Mouse (Mus musculus) left cerebral cortex, postnatal 14 days (tissue): Measurements from ENCODE around the gene Cmtm1. TPM values are rescaled to one million over a fixed set of nuclear protein-coding genes. Genes with fewer than 3 reads are reported as not detected.
"Not testable (repeated sequence)": the region's sequence is repeated elsewhere in the genome, so short reads cannot be mapped to it uniquely, and the experiment has no call there.

ENCODE experiments used
- DNase-seq, 2 experiments: peaks; one replicate each; pipeline ENCODE4 v3.0.0; 2021 to 2022; ENCODE audit warnings: low spot score in 2 of 2, mixed read lengths in 1 of 2
- intact Hi-C: fragments of 180-260 bp; cut with DNase I; formaldehyde crosslinking; loops from one replicate; pipeline ENCODE4 v1.15.1; 2025
- long read RNA-seq, 2 experiments: library from polyadenylated mRNA; stranded (forward); transcript quantifications; one replicate each; pipeline ENCODE4 v2.0.0; 2021
- total RNA-seq, 2 experiments: library from RNA; stranded (reverse); gene quantifications; 2 replicates each; pipeline ENCODE4 v1.2.3; 2021

Cmtm1 gene
- total RNA-seq = not detected
- long read RNA-seq, experiment 1 = 0 reads
- long read RNA-seq, experiment 2 = 0 reads

DNA sequence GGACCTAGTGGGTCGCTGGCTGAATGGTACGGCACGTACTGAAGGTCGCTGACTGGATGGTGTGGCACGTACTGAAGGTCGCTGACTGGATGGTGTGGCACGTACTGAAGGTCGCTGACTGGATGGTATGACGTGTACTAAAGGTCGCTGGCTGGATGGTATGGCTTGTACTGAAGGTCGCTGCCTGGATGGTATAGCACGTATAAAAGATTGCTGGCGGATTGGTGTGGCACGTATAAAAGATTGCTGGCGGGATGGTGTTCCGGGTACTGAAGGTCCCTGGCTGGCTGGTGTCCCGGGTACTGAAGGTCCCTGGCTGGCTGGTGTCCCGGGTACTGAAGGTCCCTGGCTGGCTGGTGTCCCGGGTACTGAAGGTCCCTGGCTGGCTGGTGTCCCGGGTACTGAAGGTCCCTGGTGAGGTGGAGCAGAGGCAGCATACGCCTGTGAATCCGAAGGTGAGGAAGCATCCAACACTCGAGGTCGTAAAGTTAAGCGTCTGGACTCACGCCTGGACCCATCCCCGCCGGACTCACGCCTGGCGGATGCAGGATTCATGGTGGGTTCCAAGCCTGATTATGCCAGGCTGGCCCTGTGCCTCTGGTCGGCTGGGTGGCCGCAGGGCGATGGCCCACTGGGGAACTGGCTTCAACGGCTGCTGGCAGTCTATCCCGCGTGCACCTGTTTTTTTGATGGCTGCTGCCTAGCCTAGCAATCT, at the start of gene Cmtm1, which contains the start of gene Gm45711:
Gene Cmtm1, minus strand, starts transcription at position 705 of the 715 bp plus-strand sequence.
Gene Gm45711, minus strand, starts transcription at position 641 of the 715 bp plus-strand sequence.
- DNase-seq = peak in 1 of 2 experiments; percentile 8
- intact Hi-C loops = not testable (repeated sequence)

DNA sequence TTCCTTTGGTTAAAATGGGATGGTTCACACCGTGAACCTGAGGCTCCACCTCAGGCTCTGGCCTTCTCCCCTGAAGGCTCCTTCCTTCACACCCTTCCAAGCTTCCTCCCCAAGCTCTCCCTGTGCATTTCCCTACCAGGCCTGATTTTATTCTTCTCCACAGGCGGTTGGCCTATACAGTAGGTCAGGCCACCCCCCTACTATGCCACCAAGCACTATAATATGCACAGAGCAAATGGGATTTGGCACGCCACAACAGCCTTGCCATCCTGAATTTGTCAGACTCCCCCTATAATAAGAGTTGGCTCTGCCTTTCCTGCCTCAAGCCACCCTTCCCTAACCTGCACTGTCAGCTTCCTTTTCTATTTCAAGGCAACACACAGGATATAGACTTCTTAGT, 48.7 kb upstream of the Cmtm1 start:
- intact Hi-C loops = no loop called here
- DNase-seq = no peak

DNA sequence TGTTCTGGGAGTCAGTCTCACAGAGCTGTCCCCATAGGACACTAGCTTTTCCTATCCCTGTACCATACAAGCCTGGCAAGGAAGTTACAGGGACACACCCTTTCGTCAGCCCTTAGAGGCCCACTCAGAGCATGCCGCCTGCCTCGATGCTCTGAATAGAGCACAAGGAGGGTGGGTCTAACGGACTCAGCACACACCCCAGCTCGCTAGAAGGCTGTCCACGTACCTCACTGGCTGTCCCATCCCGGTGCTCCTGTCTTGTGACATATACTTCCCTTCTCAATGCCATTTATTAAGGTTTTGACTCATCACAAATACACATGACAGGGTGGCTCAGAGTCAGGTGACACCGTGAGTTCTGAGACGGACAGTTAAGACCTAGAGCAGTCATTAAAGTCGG, 44.6 kb upstream of the Cmtm1 start:
- no peak for DNase-seq
- intact Hi-C loops = loop anchor here (5.0 kb wide), 1 partner anchor 38 kb away; no protein-coding TSS in a partner anchor

DNA sequence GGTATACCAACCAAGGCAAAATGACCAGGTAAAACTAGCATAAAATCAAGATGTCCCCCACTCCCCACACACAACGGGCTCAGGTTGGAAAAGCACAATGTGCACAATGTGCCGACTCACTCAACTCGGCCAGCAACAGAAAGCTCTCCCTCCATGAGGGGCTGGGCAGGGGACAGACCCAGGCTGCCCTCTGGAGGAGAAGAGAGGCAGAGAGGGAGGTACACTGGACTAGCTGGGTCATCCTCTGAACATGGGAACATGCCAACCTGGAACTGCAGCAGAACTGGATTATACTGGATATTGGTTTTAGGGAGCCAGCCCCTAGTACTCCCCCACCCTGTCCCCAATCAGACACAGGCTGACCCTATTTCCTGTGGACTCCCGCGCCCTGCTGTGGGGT, 43.2 kb upstream of the Cmtm1 start:
- intact Hi-C loops = loop anchor here (5.0 kb wide), 1 partner anchor 39 kb away; no protein-coding TSS in a partner anchor
- DNase-seq = no peak

DNA sequence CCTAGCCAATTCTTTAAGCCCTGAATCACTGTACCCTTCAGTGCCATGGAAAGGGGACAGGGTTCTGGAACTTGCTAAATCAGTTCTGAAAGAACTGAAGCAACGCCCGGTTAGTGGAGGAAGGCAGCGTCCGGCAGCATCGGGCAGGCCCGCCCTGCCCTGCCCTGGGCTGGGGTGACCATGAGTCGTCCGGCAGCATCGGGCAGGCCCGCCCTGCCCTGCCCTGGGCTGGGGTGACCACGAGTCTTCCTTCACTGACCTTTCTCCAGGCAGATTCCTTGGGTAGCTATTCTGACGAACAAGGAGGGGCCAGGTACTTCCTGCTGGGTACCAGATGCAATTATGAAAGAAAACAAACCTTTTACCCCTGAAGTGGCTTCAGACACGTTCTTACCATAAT, 40.1 kb upstream of the Cmtm1 start:
- DNase-seq = no peak
- intact Hi-C loops = loop anchor here (5.0 kb wide), 1 partner anchor 42 kb away; no protein-coding TSS in a partner anchor

DNA sequence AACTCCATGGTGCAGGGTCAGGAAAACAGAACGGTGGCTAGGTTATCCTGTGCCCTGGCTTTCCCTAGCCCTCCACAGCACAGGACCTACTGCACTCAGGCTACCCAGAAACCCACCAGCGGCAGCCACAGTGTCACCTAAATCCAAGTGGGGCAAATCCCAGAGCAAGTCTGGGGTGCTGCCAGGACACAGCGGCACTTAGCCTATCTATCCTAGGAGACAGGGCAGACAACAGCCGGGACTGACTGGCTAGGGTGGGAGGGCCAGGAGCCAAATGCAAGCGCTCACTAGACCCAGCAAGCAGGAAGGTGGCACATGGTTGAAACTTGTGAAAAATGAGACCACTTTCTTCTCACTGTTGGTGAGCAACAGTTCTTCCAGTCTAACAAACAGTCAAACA, 39.0 kb upstream of the Cmtm1 start:
- no peak for DNase-seq
- intact Hi-C loops = loop anchor here (10.0 kb wide), 1 partner anchor 226 kb away; no protein-coding TSS in a partner anchor

DNA sequence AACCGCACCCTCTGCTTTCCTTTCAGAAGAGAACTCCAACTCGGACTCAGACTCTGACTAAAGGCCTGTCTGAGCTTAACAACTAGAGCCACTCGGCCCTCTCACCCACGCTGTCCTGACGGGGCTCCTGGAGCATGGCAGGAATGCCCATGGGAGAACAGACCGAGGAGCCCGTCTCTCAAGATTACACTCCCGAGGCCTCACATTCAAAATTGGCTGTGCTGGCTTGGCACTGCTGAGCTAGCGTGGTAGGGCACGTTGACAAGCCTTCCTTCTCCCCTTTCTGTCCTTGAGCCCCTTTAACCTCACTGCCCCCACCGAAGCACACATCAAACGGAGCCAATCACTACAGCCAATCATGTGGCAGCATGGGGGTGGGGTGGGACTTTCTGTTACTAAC, 36.8 kb upstream of the Cmtm1 start:
- intact Hi-C loops = loop anchor here (10.0 kb wide), 1 partner anchor 228 kb away; no protein-coding TSS in a partner anchor
- no peak for DNase-seq

DNA sequence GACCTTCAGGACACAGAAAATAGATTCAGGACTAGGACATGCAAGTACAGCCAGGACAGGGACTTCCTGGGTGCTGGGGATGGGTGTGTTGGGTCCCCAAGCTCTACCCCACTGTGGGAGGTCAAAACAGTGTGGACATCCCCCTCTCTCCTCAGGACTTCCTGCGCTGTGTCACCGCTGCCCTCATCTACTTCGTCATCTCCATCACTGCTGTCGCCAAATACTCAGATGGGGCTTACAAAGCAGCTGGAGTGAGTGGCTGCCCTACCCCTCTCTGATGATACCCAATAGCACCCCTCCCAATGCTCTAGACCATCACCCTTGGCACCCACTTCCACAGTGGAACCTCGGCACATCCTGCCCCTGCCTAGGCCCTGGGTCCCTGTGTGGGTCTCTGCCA, 34.7 kb upstream of the Cmtm1 start:
- DNase-seq = no peak
- intact Hi-C loops = loop anchor here (2.0 to 10.0 kb wide), 3 partner anchors 97 to 230 kb away; partner anchors contain the start of genes Dync1li2 and Tk2

DNA sequence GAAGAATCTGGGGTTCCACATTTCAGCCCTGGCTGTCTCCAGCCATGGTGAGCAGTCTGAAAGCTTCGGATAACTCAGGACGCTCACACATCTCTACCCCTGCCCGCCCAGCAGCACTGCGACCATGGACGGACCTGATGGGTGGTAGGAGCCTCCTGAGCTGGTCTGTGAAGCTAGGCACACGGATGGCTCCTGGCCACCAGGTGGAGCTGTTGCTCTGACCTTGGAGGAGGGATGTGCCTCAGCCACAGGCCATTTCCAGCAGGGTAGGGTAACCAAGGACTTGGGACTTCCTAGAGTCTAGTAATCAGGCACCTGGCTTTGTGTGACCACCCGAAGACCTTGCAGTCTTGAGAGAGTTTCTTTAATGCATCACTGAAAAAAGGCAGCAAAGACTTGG, 34.0 kb upstream of the Cmtm1 start:
- intact Hi-C loops = loop anchor here (2.0 to 10.0 kb wide), 3 partner anchors 97 to 231 kb away; partner anchors contain the start of genes Dync1li2 and Tk2
- DNase-seq = peak; percentile 84 to 86

DNA sequence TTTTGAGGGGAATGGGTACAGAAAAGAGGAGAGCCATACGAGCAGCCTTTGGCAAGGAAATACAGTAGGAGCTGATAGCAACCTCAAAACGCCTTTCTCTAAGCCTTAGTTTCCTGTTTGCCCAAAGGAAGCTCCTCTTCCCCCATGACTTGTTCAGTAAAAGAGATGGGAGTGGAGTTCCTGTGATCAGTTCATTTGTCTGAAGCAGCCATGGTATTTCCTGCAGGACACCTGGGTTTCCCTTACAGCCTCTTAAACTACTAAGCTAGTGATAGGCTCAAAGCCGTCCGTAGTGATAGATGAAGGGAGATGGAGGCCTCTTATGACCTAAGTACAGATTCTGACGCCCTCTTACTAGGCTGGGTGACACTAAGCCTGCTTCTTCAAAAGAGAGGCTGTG, 32.5 kb upstream of the Cmtm1 start:
- no peak for DNase-seq
- intact Hi-C loops = loop anchor here (5.0 to 10.0 kb wide), 2 partner anchors 95 to 232 kb away; partner anchors contain the start of gene Tk2

DNA sequence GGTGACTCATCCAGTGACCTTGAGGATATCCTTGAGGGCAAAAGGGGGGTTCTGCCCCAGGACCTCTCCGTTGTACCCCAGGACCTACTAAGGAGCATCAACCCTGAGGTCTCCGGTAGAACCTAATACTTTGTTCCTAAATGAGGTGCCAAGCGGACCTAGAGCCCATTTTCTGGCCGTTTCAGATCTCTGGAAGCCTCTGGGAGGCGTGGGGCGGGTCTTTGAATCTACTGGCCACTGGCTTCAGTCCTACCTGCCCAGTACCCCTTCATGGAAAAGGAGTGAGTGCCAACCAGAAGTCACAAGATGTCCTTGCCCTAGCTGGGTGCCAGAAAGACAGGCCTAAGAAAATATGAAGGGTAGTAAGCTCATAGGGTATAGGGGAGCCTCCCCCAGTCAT, 31.7 kb upstream of the Cmtm1 start:
- intact Hi-C loops = loop anchor here (5.0 to 10.0 kb wide), 2 partner anchors 94 to 233 kb away; partner anchors contain the start of gene Tk2
- DNase-seq = no peak

DNA sequence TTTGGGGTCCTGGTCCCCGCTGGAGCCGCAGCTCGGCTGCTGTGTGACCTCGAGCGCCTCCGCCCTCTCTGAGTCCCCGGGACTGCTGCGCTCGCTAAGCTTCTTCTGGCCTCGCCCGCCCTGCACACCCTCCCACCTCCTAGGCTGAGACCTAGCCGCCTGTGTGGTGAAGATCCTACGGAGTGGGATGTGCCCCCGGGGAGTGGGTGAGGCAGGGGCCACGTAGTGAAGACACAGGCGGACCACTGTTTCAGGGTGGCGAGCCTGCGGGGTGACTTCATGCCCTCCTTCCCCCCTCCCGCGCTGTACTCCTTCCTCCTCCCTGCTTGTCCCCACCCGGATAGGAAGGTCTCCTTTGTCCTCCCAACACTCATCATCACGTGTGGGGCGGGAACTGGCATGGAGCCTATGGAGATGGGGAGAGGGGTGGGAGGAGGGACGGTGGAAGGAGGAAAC, 31.2 kb upstream of the Cmtm1 start:
- intact Hi-C loops = loop anchor here (5.0 to 10.0 kb wide), 2 partner anchors 94 to 234 kb away; partner anchors contain the start of gene Tk2
- peak in 1 of 2 experiments; percentile 30 for DNase-seq

DNA sequence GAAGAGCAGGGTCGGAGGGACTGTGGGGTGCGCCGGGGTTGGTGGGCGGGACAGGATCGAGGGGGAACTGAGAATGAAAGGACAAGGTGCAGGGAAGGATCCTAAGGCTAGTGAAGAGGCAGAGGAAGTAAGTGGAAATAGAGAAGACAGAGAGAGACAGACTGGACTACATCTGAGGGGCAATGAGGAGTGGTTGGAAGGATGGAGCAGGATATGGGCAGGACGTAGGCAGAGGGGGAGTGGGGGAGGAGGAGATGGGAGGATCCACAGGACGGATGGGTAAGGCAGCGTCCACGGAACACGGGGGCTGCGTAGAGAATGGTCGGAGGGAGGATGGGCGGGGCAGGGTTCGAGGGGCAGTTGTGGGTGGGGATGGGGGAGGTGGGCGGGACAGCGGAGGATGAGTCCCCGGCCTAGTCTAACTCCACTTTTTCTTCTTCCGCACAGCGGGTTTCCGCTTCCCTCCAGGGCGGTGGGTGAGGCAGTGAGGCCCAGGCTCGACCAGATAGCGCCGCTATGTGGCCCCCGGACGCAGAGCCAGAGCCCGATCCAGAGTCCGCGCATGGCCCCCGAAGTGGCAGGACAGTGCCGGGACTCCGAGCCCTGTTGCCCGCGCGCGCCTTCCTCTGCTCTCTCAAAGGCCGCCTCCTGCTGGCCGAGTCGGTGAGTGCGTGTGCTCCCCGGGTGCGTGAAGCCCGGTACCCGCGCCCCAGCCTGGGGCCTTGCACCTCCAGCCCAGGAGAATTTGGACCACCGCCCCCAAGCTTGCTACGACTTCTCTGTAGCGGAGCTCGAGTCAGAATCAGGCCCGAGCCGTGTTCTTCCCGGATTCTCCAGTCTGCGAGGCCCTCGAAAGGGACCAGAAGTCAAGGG, 30.5 kb upstream of the Cmtm1 start:
- intact Hi-C loops = loop anchor here (5.0 to 10.0 kb wide), 2 partner anchors 93 to 234 kb away; partner anchors contain the start of gene Tk2
- DNase-seq = peak; percentile 56 to 67

DNA sequence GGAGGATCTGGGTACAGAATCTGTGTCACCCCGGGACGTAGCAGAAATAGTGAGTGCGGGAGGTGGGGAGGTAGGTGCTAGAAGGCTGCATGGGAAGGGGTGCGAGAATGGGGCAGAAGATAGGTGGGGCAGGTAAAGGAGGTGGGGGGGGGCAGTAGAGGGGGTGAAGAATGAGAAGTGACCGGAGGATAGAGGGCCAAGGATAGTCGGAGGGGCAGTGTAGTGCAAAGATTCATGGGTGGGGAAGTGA, 30.0 kb upstream of the Cmtm1 start:
- DNase-seq = no peak
- intact Hi-C loops = loop anchor here (5.0 to 10.0 kb wide), 4 partner anchors 93 to 235 kb away; partner anchors contain the start of genes Cdh5 and Tk2

DNA sequence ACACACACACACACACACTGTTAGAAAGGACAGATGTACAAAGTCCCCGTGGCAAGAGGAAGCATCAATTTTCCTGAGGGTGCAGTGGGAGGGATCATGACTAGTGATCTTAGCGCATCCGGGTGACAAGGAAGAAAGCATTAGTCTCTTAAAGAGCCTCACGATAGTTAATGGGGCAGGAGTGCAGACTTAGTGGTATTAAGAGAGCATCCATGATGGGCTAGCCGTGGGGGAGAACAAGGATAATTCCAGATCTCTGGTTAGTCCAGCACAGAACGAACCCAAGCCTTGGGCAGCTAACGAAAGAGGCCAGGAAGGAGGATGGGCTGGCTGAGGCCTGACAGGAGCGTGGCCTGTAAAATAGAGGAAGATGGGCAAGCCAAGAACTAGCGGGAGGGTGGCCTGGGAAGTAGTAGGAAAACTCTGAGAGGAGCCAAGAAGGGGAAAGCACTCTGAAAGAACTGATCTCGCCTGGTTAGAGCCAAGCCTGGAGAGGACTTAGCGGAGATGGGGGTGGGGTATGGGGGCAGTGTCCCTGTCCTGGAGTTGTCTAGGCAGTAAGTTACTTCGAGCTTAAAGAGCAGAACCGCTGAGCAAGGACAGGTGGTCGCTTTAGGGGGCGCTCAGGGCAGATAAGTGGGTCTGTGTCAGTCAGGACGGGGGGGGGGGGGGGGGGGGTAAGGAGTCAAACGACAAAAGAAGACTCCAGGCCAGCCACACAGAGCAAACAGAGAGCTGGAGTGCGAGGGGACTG, 29.5 kb upstream of the Cmtm1 start, which contains the start of gene Cmtm3:
Gene Cmtm3, plus strand, starts transcription at position 182 of the 754 bp plus-strand sequence.
- peak in 1 of 2 experiments; percentile 41 for DNase-seq
- intact Hi-C loops = loop anchor here (10.0 kb wide), 2 partner anchors 195 to 235 kb away; partner anchors contain the start of gene Cdh5

DNA sequence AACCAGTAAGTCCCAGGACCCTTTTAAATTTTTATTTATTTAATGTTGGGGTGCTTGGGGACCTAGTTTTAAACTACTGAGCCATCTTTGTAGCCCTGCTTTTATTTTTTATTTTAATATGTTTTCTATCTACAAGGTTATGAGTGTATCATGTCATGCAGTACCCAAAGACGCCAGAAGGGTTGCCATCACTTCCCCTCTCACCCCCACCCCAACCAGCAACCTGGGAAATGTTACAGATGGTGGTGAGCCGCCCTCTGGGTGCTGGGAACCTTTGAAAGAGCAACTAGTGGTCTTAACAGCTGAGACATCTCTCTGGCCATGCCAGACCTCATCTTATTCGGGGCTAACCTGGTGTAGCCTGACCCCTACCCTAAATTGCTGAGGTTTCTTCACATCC, 27.9 kb upstream of the Cmtm1 start:
- intact Hi-C loops = loop anchor here (10.0 kb wide), 2 partner anchors 193 to 233 kb away; partner anchors contain the start of gene Cdh5
- no peak for DNase-seq

DNA sequence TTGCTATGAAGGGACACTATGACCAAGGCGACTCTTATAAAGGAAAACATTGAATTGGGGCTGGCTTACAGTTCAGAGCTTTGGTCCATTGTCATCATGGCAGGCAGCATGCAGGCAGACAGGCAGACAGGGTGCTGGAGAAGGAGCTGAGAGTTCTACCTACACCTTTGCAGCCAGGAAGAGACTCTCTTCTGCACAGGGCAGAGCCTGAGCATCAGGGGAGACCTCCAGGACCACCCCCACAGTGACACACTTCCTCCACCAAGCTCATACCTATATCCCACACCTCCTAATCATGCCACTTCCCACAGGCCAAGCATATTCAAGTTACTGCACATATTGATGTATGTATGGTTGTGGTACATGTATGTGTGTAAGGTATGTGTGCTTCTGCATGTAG, 26.9 kb upstream of the Cmtm1 start:
- intact Hi-C loops = loop anchor here (10.0 kb wide), 2 partner anchors 192 to 232 kb away; partner anchors contain the start of gene Cdh5
- no peak for DNase-seq

DNA sequence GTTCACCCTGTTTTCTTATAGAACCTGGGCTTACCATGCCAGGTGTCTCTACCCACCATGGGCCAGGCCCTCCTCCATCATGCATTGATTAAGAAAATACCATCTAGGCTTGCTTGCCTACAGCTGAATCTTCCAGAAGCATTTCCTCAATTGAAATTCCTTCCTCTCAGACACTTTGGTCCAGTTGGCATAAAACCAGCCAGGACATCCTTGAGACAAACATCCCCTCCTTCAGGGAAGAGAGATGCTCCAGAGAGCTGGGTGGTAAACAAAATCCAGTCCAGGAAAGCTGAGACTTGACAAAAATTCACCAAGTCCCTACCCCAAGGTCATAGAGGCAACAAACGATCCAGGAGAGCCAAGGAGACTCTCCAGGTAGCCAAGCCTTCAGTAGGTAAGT, 24.3 kb upstream of the Cmtm1 start:
- intact Hi-C loops = loop anchor here (10.0 kb wide), 2 partner anchors 189 to 229 kb away; partner anchors contain the start of gene Cdh5
- no peak for DNase-seq
